In the genomic region with DNA sequence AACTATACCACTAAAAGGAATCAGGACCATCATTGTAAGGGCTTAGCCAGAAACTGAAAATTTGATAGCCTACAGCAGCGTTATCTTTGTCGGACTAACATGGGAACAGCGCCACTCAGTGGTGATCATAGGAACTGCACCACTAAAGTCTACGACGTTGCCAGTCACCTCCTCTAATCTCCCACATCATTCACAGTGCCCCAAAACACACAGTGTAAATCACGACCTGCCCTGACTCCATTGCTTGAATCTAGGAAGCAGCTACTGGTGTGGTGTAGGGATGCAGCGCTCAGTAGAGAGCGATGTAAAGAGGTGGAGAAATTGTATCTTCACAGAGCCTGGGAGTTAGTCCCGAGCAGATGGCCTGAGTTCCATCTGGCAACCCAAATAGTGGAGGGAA, we compare ENCODE assay signal across 7 mouse cellular contexts. TPM values are rescaled to one million over a fixed set of nuclear protein-coding genes. Genes with fewer than 3 reads are reported as not detected.
DNase-seq lines count a peak whose midpoint lies in the region; ATAC-seq and TF ChIP-seq lines count a peak whose summit lies in the region.

No protein-coding gene starts in this region.

- H3K4me2 ChIP-seq in limb, embryonic 12.5 days: no peak overlapping the region
- no peak overlapping the region for H3K4me2 ChIP-seq in midbrain, postnatal 0 days (ENCODE audit: low read depth, low read length, poor library complexity, severe bottlenecking)

- H3K9me3 ChIP-seq in limb, embryonic 12.5 days: no peaks in the 10 kb centered on the region
- H3K9me3 ChIP-seq in midbrain, postnatal 0 days (ENCODE audit: low read length): no peaks in the 10 kb centered on the region

- H3K4me1 ChIP-seq in cortical plate, adult 2 months (ENCODE audit: control insufficient read depth, insufficient read depth, low read length): peaks cover 9% of the 10 kb centered on the region
- no peaks in the 10 kb centered on the region for H3K4me1 ChIP-seq in limb, embryonic 12.5 days (replicated peaks)
- no peaks in the 10 kb centered on the region for H3K4me1 ChIP-seq in midbrain, postnatal 0 days (ENCODE audit: insufficient read depth, low read length)

- no peaks in the 10 kb centered on the region for H3K36me3 ChIP-seq in limb, embryonic 12.5 days
- no peaks in the 10 kb centered on the region for H3K36me3 ChIP-seq in midbrain, postnatal 0 days (ENCODE audit: insufficient read depth, low read length)

- H3K27ac ChIP-seq in cortical plate, adult 2 months (ENCODE audit: insufficient read depth, low read length): no peak overlapping the region
- H3K27ac ChIP-seq in limb, embryonic 12.5 days: no peak overlapping the region
- no peak overlapping the region for H3K27ac ChIP-seq in midbrain, postnatal 0 days (ENCODE audit: low read depth, low read length)

- H3K9ac ChIP-seq in limb, embryonic 12.5 days (replicated peaks): no peak overlapping the region
- H3K9ac ChIP-seq in midbrain, postnatal 0 days (replicated peaks; ENCODE audit: low read length, poor library complexity, severe bottlenecking): no peak overlapping the region

- ATAC-seq in limb, embryonic 12.5 days (ENCODE audit: insufficient number of reproducible peaks, insufficient read depth, low FRiP score, low TSS enrichment, low read depth): peak; percentile 63
- ATAC-seq in midbrain, postnatal 0 days (ENCODE audit: low FRiP score): peak; percentile 54

- WGBS in limb, embryonic 12.5 days: 10% methylated on average over 9 of the region's 9 CpGs
- WGBS in midbrain, postnatal 0 days: 13% methylated on average over 9 of the region's 9 CpGs

- peaks cover 18% of the 10 kb centered on the region for H3K27me3 ChIP-seq in limb, embryonic 12.5 days
- H3K27me3 ChIP-seq in midbrain, postnatal 0 days (ENCODE audit: insufficient read depth, low read length): no peaks in the 10 kb centered on the region

- no peak for TF ChIP-seq POLR2A in cortical plate, adult 2 months (IDR thresholded peaks at IDR 0.05; ENCODE audit: extremely low read depth, insufficient read depth, low read length)

- DNase-seq in adrenal gland, adult (ENCODE audit: inconsistent age in 2 of 2, low spot score in 1 of 2): peak; percentile 76 to 94
- DNase-seq in gastrocnemius, postnatal 14 days: peak; percentile 66
- peak; percentile 71 for DNase-seq in kidney, adult 9 months
- DNase-seq in midbrain, postnatal 0 days (ENCODE audit: low spot score): peak; percentile 89
- DNase-seq in spleen, postnatal 36 days (ENCODE audit: low spot score in 2 of 2): peak; percentile 43 to 50

- TF ChIP-seq CTCF in cortical plate, adult 2 months (IDR thresholded peaks at IDR 0.05; ENCODE audit: extremely low read depth, insufficient read depth, low read length): peak; percentile 98
- peak; percentile 99 for TF ChIP-seq CTCF in midbrain, postnatal 0 days (IDR thresholded peaks at IDR 0.05)

- no peak overlapping the region for H3K4me3 ChIP-seq in cortical plate, adult 2 months (ENCODE audit: insufficient read depth, low read length)
- H3K4me3 ChIP-seq in limb, embryonic 12.5 days (replicated peaks): no peak overlapping the region
- H3K4me3 ChIP-seq in midbrain, postnatal 0 days (ENCODE audit: low read depth, low read length): no peak overlapping the region

- intact Hi-C loops in gastrocnemius, postnatal 14 days (cut with DNase I; ENCODE audit: low total_unique reads): loop anchor here (5.0 to 10.0 kb wide), 2 partner anchors 167 to 324 kb away; no protein-coding TSS in a partner anchor

RNA-seq across cellular contexts. Expression of gene Tmem192, which starts 5.5 kb away (rescaled TPM):
- 31.7 and 36.8 TPM in 2 replicates for polyA plus RNA-seq in cortical plate, adult 2 months (2012; rRNA removed)
- total RNA-seq in gastrocnemius, postnatal 14 days (2021): 10 to 100 TPM; 11.4 to 11.6 TPM
- polyA plus RNA-seq in limb, embryonic 12.5 days (2016; fragmentation: Nextera tagmentation; extraction: Ambion mirVana): 18.7 and 20.2 TPM in 2 replicates
- total RNA-seq in midbrain, postnatal 0 days (2014; rRNA removed): 9.9 and 20.2 TPM in 2 replicates
- polyA plus RNA-seq in midbrain, postnatal 0 days (2015; fragmentation: Nextera tagmentation; extraction: Ambion mirVana): 39.9 and 41.2 TPM in 2 replicates

RNA-seq across cellular contexts. Expression of gene Trim75, which starts 46.1 kb away (rescaled TPM):
- polyA plus RNA-seq in cortical plate, adult 2 months (2012; rRNA removed): not detected in 2 replicates
- total RNA-seq in gastrocnemius, postnatal 14 days (2021): not detected
- 0.13 TPM in 1 of 2 replicates, not detected in the other for polyA plus RNA-seq in limb, embryonic 12.5 days (2016; fragmentation: Nextera tagmentation; extraction: Ambion mirVana)
- not detected in 2 replicates for total RNA-seq in midbrain, postnatal 0 days (2014; rRNA removed)
- polyA plus RNA-seq in midbrain, postnatal 0 days (2015; fragmentation: Nextera tagmentation; extraction: Ambion mirVana): 0.05 and 0.16 TPM in 2 replicates
